Mouse (Mus musculus) layer of hippocampus, postnatal 10 days (tissue): ENCODE data around the gene L1td1. TPM values are rescaled to one million over a fixed set of nuclear protein-coding genes. Genes with fewer than 3 reads are reported as not detected.
"Not testable (repeated sequence)": the region's sequence is repeated elsewhere in the genome, so short reads cannot be mapped to it uniquely, and the experiment has no call there.

ENCODE experiments used
- DNase-seq, 2 experiments: peaks; one replicate each; pipeline ENCODE4 v3.0.0; 2021; ENCODE audit warnings: low spot score in 2 of 2
- long read RNA-seq: library from polyadenylated mRNA; stranded (forward); transcript quantifications from one replicate; pipeline ENCODE4 v2.0.0, GENCODE M21; 2023
- total RNA-seq, 2 experiments: library from RNA; stranded (reverse); gene quantifications; 2 replicates each; pipeline ENCODE4 v1.2.3; 2021

L1td1 gene
- under 1 TPM in 1 of 2 experiments, not detected in 1; 0.34 TPM for total RNA-seq
- long read RNA-seq: 0 reads

DNA sequence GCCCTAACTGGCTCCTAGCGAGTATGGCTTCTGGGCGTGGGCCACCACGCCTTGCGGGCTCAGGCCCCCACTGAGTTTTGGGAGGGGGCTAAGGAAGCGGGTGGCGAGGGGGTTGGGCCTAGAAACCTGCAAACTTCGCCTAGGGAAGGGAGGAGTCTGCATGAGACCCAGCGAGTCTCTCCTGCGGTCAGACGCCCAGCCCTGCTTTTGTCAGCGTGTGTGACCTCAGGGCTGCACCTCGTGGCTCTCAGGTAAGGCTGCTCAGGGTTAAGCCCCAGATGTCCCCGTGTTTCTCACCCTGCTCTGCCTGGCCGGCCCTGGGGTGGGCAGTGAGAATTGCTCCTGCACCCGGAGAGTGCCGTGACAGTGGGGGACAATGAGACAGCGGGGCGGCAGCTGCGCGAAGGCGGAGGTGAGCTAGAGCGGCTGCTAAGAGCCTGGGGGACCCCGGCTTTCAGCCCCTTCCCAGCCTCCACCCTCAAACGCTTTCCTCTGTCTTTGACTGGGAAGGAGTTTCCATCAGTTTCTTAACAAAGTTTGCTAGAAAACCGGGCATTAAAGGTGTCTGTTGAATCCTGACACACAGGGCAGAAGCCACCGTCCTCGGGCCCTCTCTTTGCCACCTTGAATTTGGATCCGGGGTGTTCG is at the start of gene L1td1:
Gene L1td1 (plus strand): TSS at position 145 of the 648 bp plus-strand sequence.
- no peak for DNase-seq

- no peak for DNase-seq
Observed at GRCm38 (mm10) chr4:98677506-98677905, 49.0 kb upstream of the L1td1 start.

GRCm38 (mm10) chr4:98686678-98687267 is 39.8 kb upstream of the L1td1 start:
- no peak for DNase-seq

GRCm38 (mm10) chr4:98688116-98688515 is 38.4 kb upstream of the L1td1 start:
- no peak for DNase-seq

DNA sequence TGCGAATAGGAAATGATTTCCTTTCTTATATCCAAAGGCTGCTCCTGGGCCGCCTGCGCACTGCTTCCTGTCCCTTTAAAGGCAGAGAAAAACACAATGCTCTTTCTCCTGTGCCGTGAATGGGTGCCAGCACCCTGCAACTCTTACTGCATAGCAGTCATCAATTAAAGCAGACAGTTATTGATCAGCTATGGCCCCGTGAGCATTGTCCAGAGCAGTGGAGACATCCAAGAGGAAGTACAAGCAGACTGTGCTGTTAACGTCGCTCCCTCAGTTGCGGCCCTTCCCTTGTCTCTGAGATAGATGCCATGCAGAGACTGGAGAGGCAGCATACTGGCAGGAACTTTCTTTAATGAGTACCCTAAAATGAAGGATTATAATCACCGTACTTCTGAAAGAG is 38.0 kb upstream of the L1td1 start:
- DNase-seq: no peak

- DNase-seq: no peak
Observed at GRCm38 (mm10) chr4:98689988-98690387, 36.5 kb upstream of the L1td1 start.

DNA sequence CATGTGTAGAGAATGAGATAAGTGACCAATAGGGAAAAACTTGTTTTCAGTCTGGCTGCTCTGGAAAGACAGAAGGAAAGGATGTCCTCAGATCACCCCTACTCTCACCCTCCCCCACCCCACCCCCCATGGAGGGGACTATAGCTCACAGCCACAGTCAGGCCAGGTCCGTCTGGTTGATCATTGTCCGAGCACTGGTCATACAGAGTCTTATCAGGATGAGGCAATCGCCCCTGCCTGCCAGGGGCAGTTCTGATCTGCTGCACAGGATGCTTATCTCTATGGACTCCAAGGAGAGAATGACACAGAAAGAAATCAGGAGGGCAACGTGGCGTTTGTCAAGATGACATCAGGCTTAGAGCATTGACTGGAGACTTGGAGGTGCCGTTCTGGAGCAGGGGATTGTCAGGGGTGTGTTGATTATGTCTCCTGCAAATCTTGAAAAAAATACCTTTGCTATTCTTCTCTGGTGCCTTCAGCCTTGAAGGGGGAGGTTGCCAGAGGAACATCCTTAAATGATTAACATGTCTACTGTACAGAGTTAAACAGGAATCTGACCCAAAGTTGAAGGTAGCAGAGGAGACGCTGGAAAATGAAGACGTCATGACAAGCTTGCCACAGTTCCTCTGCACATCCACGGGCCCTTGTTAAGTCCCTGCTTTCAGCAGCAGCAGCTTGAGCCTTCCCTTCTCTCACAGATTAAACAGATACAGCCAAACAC is 32.9 kb upstream of the L1td1 start:
- no peak for DNase-seq

- DNase-seq: no peak
Observed at GRCm38 (mm10) chr4:98697932-98698331, 28.6 kb upstream of the L1td1 start.

DNA sequence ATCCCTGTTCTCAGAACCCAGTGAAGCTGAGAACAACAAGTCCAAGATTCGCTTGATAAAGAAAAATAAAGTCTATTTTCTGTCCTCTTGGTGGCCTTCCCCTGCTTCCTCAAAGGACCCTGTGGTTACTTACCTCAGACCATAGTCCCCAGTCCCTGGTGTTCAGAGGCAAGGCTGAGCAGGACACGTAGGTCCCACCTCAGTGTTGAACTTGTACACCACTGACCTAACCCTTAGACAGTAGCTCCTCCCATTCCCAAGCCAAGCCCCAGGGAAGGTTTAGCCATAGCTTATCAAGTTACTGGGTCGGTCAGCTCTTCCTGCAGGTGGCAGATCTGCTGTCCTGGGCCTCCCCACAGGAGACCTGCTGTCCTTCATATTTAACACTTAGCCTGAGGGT is 27.6 kb upstream of the L1td1 start:
- no peak for DNase-seq

GRCm38 (mm10) chr4:98700156-98700555 is 26.4 kb upstream of the L1td1 start:
- DNase-seq: no peak

DNA sequence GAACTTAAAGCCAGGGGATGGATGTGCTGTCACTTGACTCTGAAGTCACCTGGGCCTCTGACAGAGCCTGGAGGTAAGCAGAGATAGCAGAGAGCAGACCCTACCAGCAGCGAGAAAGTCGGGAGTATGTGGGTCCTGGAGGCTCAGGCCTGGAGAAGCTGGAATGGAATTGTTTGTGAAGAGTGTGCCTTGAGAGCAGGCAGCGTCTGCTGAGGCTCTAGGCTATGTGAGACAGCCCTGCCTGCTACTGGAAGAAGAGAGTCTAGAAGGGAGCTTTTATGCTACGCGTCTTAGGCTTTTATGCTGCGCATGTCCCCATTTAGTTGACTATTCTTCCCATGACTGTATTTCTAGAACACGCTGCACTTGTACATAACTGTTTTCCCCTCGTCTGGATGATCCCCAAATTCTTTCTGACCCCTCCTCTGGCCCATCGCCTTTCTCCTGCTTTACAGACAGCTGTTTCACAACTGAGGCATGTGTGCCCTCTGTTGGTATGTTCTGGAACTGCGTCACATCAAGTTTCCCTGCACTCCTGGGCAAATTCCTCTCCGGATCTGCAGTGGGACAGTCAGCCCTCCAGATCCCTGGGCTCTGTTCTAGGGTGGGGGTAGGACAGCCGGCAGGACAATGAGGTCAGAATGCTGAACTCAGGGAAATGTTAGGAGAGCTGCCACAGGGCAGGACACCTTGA is 24.2 kb upstream of the L1td1 start:
- peak; percentile 83 to 86 for DNase-seq

DNA sequence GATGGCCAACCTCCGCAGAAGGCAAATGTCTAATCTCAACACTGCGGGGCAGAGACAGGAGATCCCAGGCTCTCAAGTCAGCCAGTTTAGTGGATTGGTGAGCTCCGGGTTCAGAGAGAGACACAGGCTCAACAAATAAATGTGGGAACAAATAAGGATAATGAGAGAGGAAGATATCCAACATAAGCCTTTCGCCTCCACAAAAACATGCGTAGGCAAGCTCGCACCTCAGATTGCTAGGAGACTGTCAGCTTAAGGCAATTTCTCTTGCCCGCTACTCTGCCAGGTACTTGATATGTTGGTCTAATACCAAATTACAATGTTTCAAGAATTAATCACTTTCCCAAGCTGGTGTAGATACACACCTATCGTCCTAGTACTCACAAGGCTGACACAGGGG is 15.6 kb upstream of the L1td1 start:
- DNase-seq: no peak

DNA sequence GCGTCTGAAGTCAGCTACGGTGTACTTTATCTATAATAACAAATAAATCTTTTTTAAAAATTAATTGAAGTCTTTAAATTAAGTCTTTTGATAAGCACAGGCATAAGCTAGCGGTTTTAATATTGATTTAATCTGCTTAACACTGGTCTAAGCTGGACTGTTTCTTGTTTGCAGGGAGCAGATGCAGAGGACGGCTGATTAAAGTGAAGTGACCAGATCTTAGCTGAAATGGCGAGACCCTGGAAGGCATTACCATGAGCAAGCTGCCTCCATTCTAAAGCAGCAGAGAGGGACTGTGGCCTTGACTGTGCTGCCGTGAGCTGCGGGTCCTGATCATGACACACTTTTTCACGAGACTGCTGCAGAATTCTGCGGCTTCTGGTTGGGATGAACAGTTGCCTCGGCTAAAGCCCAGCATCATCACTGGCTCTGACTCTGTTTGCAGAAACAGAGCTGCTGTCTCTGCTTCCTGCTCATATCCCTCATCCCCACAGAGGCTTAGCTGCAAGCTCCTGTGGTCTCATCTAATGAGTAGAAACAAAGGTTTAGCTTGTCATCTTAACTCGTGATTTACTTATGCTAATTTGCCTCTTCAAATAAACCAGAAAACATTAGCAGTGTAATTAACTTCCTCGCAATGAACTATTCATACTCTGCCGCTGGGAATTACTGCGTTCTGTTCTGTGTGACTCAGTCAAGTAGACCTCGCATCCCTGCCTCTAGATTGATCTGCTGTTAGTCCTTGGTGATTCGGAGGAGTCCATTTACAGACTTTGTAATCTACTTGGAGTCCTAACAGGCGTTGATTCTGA is 8.6 kb upstream of the L1td1 start:
- DNase-seq: peak in 1 of 2 experiments; percentile 31

GRCm38 (mm10) chr4:98718547-98718917 is 8.0 kb upstream of the L1td1 start:
- no peak for DNase-seq

DNA sequence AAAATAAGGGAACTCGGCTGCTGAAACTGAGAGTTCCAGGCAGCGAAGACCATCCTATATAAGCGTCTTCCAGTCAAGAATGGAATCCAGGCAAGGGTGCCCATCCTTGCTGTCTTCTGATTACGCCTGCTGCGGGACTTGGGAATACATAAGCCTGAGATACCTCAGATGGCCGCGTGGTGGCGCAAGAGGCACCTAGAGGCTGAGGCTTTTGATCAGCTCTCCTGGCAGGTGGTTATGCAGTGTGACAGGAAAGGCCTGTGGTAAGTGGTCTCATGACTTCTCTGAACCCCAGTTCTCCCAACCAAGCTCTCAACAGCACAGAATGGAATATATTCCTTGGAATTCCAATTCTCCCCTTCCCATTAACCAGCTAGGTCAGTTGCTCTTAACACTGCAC is 4.1 kb upstream of the L1td1 start:
- peak; percentile 66 to 72 for DNase-seq

DNA sequence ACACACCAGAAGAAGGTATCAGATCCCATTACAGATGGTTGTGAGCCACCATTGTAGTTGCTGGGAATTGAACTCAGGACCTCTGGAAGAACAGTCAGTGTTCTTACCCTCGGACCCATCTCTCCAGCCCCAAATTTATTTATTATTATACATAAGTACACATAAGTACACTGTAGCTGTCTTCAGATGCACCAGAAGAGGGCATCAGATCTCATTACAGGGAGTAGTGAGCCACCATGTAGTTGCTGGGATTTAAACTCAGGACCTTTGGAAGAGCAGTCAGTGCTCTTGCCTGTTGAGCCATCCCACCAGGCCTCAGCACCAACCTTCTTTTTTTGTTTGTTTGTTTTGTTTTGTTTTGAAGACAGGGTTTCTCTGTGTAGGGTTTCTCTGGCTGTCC is 1.9 kb upstream of the L1td1 start:
- DNase-seq: not testable (repeated sequence)

DNA sequence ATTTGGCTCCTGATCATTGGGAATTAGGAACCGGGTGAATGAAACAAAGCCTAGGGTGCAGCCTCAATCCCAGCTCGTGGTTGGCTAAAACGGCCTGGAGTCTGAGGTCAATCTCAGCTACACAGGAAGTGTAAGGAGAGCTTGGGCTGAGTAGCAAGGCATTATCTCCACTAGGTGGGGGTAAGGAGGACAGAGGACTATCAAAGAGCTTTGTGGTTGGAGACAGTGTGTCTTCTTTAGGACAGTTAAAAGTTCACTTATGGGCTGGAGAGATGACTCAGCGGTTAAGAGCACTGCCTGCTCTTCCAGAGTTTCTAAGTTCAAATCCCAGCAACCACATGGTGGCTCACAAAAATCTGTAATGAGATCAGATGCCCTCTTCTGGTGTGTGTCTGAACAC is 1.1 kb upstream of the L1td1 start:
- DNase-seq: no peak

- no peak for DNase-seq
Observed at GRCm38 (mm10) chr4:98727295-98727958, 893 bp downstream of the L1td1 start.

GRCm38 (mm10) chr4:98727959-98728347 is 1.4 kb downstream of the L1td1 start:
- DNase-seq: no peak

DNA sequence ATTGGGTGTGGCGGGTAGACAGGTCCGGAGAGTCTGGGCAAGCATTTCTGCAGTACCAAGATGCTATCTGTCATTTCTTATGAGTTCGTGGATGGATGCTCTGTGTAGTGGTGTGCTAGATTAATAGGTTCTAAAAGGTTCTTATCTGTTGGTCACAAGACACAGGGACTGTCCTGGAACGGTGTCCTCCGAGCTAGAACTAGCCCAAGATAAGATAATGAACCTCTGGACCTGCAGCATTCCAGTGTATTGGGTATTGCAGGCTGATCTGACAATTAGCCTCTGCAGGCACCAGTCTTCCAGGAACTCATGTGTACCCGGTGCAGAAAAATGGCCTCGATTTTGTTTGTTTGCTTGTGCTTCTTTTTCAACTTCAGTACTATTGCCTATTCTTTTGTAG is 2.2 kb downstream of the L1td1 start:
- DNase-seq: no peak

GRCm38 (mm10) chr4:98733660-98734059 is 7.1 kb downstream of the L1td1 start:
- DNase-seq: no peak
